Mouse (Mus musculus): ENCODE measurements around the gene Gm1113. TPM values are rescaled to one million over a fixed set of nuclear protein-coding genes. Genes with fewer than 3 reads are reported as not detected.

Gene Gm1113
- polyA plus RNA-seq, 1 experiment from 2014 or later, result not detected

DNA sequence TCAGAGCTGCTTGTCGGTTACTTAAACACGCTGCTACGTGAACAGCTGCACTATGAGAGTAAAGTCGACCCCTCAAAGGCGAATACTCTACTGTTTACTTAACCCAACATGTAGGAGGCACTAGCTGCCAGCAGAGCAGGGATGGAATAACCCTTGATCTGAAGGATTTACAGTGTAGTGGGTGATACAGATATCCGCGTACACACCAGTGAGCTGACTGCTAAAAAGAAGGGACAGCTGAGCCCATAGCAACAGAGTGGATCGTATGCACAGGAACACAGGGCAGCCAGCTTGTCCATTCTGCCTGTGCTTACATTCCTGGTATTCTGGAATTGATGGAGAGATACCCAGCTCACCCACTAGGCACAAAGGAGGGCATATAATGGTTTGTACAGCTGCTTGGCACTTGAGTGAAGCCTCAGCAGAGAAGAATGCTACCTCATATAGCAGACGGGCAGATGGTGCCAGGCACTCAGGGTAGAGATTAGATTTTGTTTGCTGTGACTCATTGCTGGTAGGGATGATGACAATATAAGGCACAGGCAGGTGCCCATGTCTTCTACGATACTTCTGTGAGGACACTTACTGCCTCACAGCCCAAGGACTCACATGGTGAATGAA is 43.9 kb downstream of the Gm1113 start:
- H3K27me3 ChIP-seq (ENCODE audit: control insufficient read depth, insufficient read depth, low read length), result no peaks in the 10 kb centered on the region
- H3K4me1 ChIP-seq (ENCODE audit: control insufficient read depth, insufficient read depth, low read length), result no peaks in the 10 kb centered on the region
- H3K9me3 ChIP-seq (replicated peaks; ENCODE audit: control insufficient read depth, low read length), result no peaks in the 10 kb centered on the region
- H3K27ac ChIP-seq (ENCODE audit: low read length), result no peak overlapping the region
- no peak overlapping the region for H3K9ac ChIP-seq (ENCODE audit: low read length)
- H3K4me2 ChIP-seq (ENCODE audit: low read depth, low read length), result no peak overlapping the region
- WGBS, result 63% methylated on average over 10 of the region's 10 CpGs
- H3K4me3 ChIP-seq (replicated peaks; ENCODE audit: low read length), result no peak overlapping the region
- no peak for ATAC-seq (ENCODE audit: insufficient read depth, low FRiP score)
- peaks cover 6% of the 10 kb centered on the region; the same call in 1 of the 2 replicates for H3K36me3 ChIP-seq (ENCODE audit: control insufficient read depth, insufficient read depth, low read length)

DNA sequence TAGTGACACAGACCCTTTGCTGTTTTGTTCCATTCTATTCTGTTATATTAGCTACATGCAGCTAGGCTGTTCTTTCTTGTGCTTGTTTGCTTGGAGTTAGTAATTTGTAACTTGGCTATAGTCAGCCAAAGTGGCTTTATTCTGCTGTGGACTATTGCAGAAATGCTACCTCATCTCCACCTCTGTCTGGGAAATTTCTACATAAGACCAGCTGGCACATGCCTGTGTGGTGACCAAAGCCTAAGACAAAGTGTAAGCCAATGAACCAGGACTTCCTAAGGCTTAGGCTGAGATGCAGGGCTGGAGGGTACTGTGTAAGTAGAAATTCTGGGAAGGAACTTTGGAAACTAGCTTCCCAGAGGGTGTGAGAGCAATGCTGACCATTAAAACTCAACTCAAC is 49.2 kb downstream of the Gm1113 start:
- H3K4me3 ChIP-seq (replicated peaks; ENCODE audit: low read length), result no peak overlapping the region
- no peak overlapping the region for H3K27ac ChIP-seq (ENCODE audit: low read length)
- no peaks in the 10 kb centered on the region; the same call in 1 of the 2 replicates for H3K36me3 ChIP-seq (ENCODE audit: control insufficient read depth, insufficient read depth, low read length)
- H3K27me3 ChIP-seq (ENCODE audit: control insufficient read depth, insufficient read depth, low read length), result no peaks in the 10 kb centered on the region
- no peaks in the 10 kb centered on the region for H3K4me1 ChIP-seq (ENCODE audit: control insufficient read depth, insufficient read depth, low read length)
- no peaks in the 10 kb centered on the region for H3K9me3 ChIP-seq (replicated peaks; ENCODE audit: control insufficient read depth, low read length)
- H3K9ac ChIP-seq (ENCODE audit: low read length), result no peak overlapping the region
- no peak for ATAC-seq (ENCODE audit: insufficient read depth, low FRiP score)
- H3K4me2 ChIP-seq (ENCODE audit: low read depth, low read length), result no peak overlapping the region

DNA sequence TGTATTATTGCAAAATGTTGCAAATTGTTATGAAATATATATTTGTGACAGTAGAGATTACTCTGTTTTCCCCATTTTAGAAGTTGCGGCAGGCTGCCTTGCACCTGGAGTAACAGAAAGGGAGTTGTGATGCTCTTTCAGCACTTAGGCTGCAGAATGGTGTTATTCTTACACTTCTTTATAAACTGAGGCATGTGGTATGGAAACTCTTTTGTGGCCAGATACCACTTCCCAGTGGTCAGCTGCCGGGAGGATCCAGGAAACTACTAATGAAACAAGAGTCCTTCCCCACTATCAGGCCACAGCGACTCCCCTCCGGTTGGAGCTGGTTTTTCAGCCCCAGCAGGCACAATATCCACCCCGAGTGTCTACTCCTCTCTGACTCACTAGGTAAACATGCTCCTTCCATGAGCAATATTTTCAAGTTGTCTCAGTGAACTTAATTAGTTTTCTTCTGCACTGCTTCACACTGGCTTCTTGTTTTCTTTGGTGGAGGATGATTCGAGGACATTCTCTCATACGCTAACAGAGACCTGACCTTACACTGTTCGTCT is 50.7 kb downstream of the Gm1113 start:
- peak overlapping the region; percentile 81 for H3K27ac ChIP-seq (ENCODE audit: low read length)
- ATAC-seq (ENCODE audit: insufficient read depth, low FRiP score), result peak; percentile 83; the same call in 1 of the 2 replicates
- 40% methylated on average over 8 of the region's 8 CpGs for WGBS

DNA sequence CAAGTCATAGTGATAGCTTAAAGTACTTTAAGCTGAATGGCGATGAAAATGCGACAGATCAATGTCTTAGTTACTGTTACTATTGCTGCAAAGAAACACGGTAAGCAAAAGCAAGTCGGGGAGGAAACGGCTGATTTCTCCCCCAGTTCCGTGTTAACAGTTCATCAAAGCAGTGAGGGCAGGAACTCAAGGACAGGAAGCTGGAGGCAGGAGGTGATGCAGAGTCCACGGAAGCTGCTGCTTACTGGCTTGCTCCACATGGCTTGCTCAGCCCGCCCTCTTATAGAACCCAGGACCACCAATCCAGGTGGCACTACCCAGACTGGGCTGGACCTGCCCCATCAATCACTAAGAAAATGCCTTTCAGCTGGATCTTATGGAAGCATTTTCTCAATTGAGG is 58.5 kb downstream of the Gm1113 start:
- no peak overlapping the region for H3K4me2 ChIP-seq (ENCODE audit: low read depth, low read length)
- no peak overlapping the region for H3K27ac ChIP-seq (ENCODE audit: low read length)
- WGBS, result 71% methylated on average over 8 of the region's 8 CpGs
- no peaks in the 10 kb centered on the region for H3K4me1 ChIP-seq (ENCODE audit: control insufficient read depth, insufficient read depth, low read length)
- no peak overlapping the region for H3K4me3 ChIP-seq (replicated peaks; ENCODE audit: low read length)
- no peaks in the 10 kb centered on the region for H3K27me3 ChIP-seq (ENCODE audit: control insufficient read depth, insufficient read depth, low read length)
- no peak for ATAC-seq (ENCODE audit: insufficient read depth, low FRiP score)
- no peaks in the 10 kb centered on the region for H3K9me3 ChIP-seq (replicated peaks; ENCODE audit: control insufficient read depth, low read length)
- H3K9ac ChIP-seq (ENCODE audit: low read length), result no peak overlapping the region
- 0 out of 2 replicates have a peak, but pooled peaks cover 4% of the 10 kb centered on the region for H3K36me3 ChIP-seq (ENCODE audit: control insufficient read depth, insufficient read depth, low read length)

More for the DNA sequence above, 50.7 kb downstream of the Gm1113 start:
- Histone ChIP-seq H3K4me2 (ENCODE audit: low read depth, low read length) (no peak overlapping the region), H3K9ac (ENCODE audit: low read length) (no peak overlapping the region), H3K27me3 (ENCODE audit: control insufficient read depth, insufficient read depth, low read length) (no peaks in the 10 kb centered on the region), H3K4me1 (ENCODE audit: control insufficient read depth, insufficient read depth, low read length) (no peaks in the 10 kb centered on the region), H3K9me3 (replicated peaks; ENCODE audit: control insufficient read depth, low read length) (no peaks in the 10 kb centered on the region), H3K36me3 (ENCODE audit: control insufficient read depth, insufficient read depth, low read length) (no peaks in the 10 kb centered on the region; the same call in 1 of the 2 replicates), H3K4me3 (replicated peaks; ENCODE audit: low read length) (no peak overlapping the region)

Other genes starting within 250 kb of the Gm1113 start
- gene Cdon, start 97.1 kb downstream of the Gm1113 start, polyA plus RNA-seq (2015; fragmentation: Nextera tagmentation; extraction: Ambion mirVana), result 7.6 TPM in 2 replicates
- 1.2 and 1.4 TPM in 2 replicates for gene Ddx25, start 40.3 kb upstream of the Gm1113 start, polyA plus RNA-seq (2015; fragmentation: Nextera tagmentation; extraction: Ambion mirVana)
- 16.9 and 17.1 TPM in 2 replicates for gene Pus3, start 40.3 kb upstream of the Gm1113 start, polyA plus RNA-seq (2015; fragmentation: Nextera tagmentation; extraction: Ambion mirVana)
- 0.34 and 0.57 TPM in 2 replicates for gene Pate2, start 52.0 kb upstream of the Gm1113 start, polyA plus RNA-seq (2015; fragmentation: Nextera tagmentation; extraction: Ambion mirVana)
- gene Hyls1, start 52.1 kb upstream of the Gm1113 start, polyA plus RNA-seq (2015; fragmentation: Nextera tagmentation; extraction: Ambion mirVana), result 10.4 and 12.0 TPM in 2 replicates
- gene Pate4, start 93.7 kb upstream of the Gm1113 start, polyA plus RNA-seq (2015; fragmentation: Nextera tagmentation; extraction: Ambion mirVana), result not detected in 2 replicates
- gene Pate3, start 129.9 kb upstream of the Gm1113 start, polyA plus RNA-seq (2015; fragmentation: Nextera tagmentation; extraction: Ambion mirVana), result not detected in 2 replicates
- not detected in 2 replicates for gene Pate1, start 169.1 kb upstream of the Gm1113 start, polyA plus RNA-seq (2015; fragmentation: Nextera tagmentation; extraction: Ambion mirVana)
- not detected in 2 replicates for gene Gm17677, start 222.8 kb upstream of the Gm1113 start, polyA plus RNA-seq (2015; fragmentation: Nextera tagmentation; extraction: Ambion mirVana)